Mouse (Mus musculus) forebrain, embryonic 14.5 days (tissue): Measurements from ENCODE around the gene Ndufc2. TPM values are rescaled to one million over a fixed set of nuclear protein-coding genes. Genes with fewer than 3 reads are reported as not detected.

Experiments
- ATAC-seq: fragments of 200-750 bp; cut with Nextera tagmentation; 2 replicates; pipeline ENCODE4 v1.8.0; 2017; ENCODE audit warnings: mild to moderate bottlenecking, moderate library complexity
- DNase-seq: peaks from one replicate; pipeline ENCODE4 v3.0.0-alpha.2; 2015; ENCODE audit warnings: low spot score
- H3K27ac ChIP-seq: fragments of 300-500 bp; sonication (generic); 2 replicates; pipeline ENCODE4 v1.5.1; 2014; ENCODE audit warnings: low read depth, mild to moderate bottlenecking, control low read depth, low read length, moderate library complexity
- H3K27me3 ChIP-seq: fragments of 300-500 bp; sonication (generic); replicated peaks from 2 replicates; pipeline ENCODE4 v1.6.1; 2014; ENCODE audit warnings: low read length, control low read depth, mixed read lengths; ENCODE audit not compliant: control insufficient read depth, insufficient read depth
- H3K36me3 ChIP-seq: fragments of 300-500 bp; sonication (generic); 2 replicates; pipeline ENCODE4 v1.6.1; 2014; ENCODE audit warnings: low read length, control low read depth; ENCODE audit not compliant: control insufficient read depth, insufficient read depth
- H3K4me1 ChIP-seq: fragments of 300-500 bp; sonication (generic); 2 replicates; pipeline ENCODE4 v1.6.1; 2014; ENCODE audit warnings: antibody characterized with exemption, low read length, control low read depth; ENCODE audit not compliant: control insufficient read depth, insufficient read depth
- H3K4me2 ChIP-seq: fragments of 300-500 bp; sonication (generic); 2 replicates; pipeline ENCODE4 v1.6.1; 2014; ENCODE audit warnings: mild to moderate bottlenecking, control low read depth, low read length
- H3K4me3 ChIP-seq: fragments of 300-500 bp; sonication (generic); 2 replicates; pipeline ENCODE4 v1.5.1; 2014; ENCODE audit warnings: low read depth, low read length, control low read depth
- H3K9ac ChIP-seq: fragments of 300-500 bp; sonication (generic); 2 replicates; pipeline ENCODE4 v1.6.1; 2014; ENCODE audit warnings: mild to moderate bottlenecking, low read length, control low read depth, moderate library complexity
- H3K9me3 ChIP-seq: fragments of 300-500 bp; sonication (generic); replicated peaks from 2 replicates; pipeline ENCODE4 v1.6.1; 2016; ENCODE audit warnings: low read length, control low read depth, mixed read lengths; ENCODE audit not compliant: control insufficient read depth
- WGBS: fragments of 180-500 bp; shearing (Covaris S2); extraction: QIAGEN DNeasy Blood & Tissue Kit; methylation state at CpG from one replicate; pipeline ENCODE4 v1.1.7; 2014; 5-methylcytosine and 5-hydroxymethylcytosine counted together
- polyA plus RNA-seq: library from polyadenylated mRNA; unstranded; fragments of >200 nt; fragmentation: Nextera tagmentation; extraction: Ambion mirVana; gene quantifications from 2 replicates; pipeline ENCODE4 v1.2.1, GENCODE M21; 2014

Ndufc2 gene
- polyA plus RNA-seq, 1 experiment from 2014 or later, result 569 TPM

DNA sequence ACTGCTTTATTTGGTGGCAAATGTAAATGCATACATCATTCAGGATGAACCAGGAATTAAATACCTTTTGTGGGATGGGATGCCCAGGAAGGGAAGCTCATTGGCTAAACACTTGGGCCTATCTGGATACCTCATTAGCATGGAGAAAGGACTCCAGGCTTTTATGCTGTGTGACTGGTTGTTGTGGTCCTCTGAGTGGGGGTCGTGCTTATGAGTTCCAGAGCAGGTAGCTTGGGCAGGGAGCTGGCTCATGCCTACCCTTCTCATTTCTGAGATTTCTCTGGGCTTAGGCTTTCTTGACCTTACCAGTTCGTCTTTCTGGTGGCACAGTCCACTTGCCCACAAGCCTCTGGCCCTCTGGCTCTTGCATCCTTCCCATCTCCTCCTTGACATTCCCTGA, 5.4 kb upstream of the Ndufc2 start:
- Histone ChIP-seq H3K27ac (no peak overlapping the region), H3K27me3 (no peaks in the 10 kb centered on the region), H3K9ac (no peak overlapping the region), H3K9me3 (no peaks in the 10 kb centered on the region), H3K4me2 (no peak overlapping the region), H3K4me3 (no peak overlapping the region), H3K36me3 (0 out of 2 replicates have a peak, but pooled peaks cover 12% of the 10 kb centered on the region), H3K4me1 (peaks cover 8% of the 10 kb centered on the region)
- ATAC-seq, result no peak
- WGBS, result 79% methylated on average over 2 of the region's 2 CpGs
- DNase-seq, result no peak

DNA sequence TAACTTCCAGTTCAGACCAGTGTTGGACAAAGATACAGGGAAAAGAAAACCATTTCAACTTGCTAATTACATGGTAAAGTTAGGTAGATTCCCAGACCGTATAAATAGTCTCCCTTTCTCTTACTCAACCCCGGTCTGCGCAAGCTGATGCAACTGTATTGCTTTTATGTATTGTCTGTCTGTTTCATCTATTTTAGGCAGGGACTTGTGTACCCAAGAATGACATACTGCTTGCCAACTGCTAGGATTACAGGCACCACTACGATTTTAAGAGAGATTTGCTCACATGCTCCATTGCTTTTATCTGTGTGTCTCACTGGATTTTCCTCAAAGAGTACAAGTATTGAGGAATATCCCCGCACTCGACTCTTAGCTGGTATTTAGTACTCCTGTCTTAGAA, 860 bp upstream of the Ndufc2 start:
- DNase-seq (no peak), ATAC-seq (no peak)
- H3K36me3 ChIP-seq, result no peaks in the 10 kb centered on the region
- 85% methylated on average over 6 of the region's 6 CpGs for WGBS
- no peak overlapping the region for H3K4me2 ChIP-seq
- no peaks in the 10 kb centered on the region for H3K9me3 ChIP-seq
- no peak overlapping the region for H3K27ac ChIP-seq
- H3K27me3 ChIP-seq, result no peaks in the 10 kb centered on the region
- H3K4me1 ChIP-seq, result peaks cover 11% of the 10 kb centered on the region
- no peak overlapping the region for H3K9ac ChIP-seq
- H3K4me3 ChIP-seq, result no peak overlapping the region

GRCm38 (mm10) chr7:97407145-97407544, 7.3 kb downstream of the Ndufc2 start:
- Histone ChIP-seq H3K4me2 (no peak overlapping the region), H3K27ac (no peak overlapping the region), H3K36me3 (peaks cover 41% of the 10 kb centered on the region), H3K9ac (no peak overlapping the region), H3K27me3 (no peaks in the 10 kb centered on the region), H3K9me3 (no peaks in the 10 kb centered on the region), H3K4me3 (no peak overlapping the region), H3K4me1 (no peaks in the 10 kb centered on the region)
- DNase-seq (no peak), ATAC-seq (no peak)
- WGBS, result 76% methylated on average over 10 of the region's 10 CpGs

DNA sequence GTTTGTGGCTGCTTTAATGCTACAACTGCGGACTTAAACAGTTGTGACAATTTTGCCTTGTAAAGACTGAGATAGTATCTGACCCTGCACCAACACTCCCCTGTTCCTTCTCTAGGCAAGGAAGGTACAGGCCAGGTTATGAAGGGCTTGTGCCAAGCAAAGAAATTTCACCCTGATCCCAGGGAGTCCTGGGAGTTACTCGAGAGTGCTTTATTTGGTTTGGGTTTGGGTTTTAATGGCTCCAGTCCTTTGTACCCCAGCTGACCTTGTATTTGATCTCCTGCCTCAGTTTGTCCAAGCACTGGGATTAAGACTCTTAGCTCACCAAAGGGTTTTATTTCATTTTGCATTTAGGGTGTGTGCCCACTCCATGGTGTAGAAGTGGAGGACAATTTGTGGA, 11.3 kb downstream of the Ndufc2 start:
- Histone ChIP-seq H3K9ac (no peak overlapping the region), H3K4me3 (no peak overlapping the region), H3K36me3 (peaks cover 48% of the 10 kb centered on the region), H3K4me2 (no peak overlapping the region), H3K27me3 (no peaks in the 10 kb centered on the region), H3K9me3 (no peaks in the 10 kb centered on the region), H3K4me1 (no peaks in the 10 kb centered on the region), H3K27ac (no peak overlapping the region)
- ATAC-seq (no peak), DNase-seq (no peak)
- 95% methylated on average over 2 of the region's 2 CpGs for WGBS

DNA sequence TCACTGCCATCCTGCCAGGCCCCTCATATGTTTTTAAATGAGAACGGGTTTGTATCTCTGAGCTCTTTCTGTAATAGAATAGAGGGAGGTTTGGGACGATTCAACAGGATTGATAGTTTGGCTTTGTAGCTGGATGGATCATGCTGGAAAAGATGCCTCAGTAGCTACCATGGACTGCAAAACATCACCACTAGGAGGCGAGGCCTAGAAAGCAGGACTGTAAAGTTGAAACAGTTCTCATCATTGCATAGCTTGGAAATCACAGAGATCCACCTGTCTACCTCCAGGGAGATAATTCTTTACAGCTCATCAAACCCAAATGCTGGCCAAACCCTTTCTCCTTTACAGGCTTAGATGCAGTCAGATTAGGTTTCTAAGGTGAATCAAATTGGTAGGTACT, 11.8 kb downstream of the Ndufc2 start:
- WGBS, result 85% methylated on average over 3 of the region's 3 CpGs
- peaks cover 48% of the 10 kb centered on the region for H3K36me3 ChIP-seq

GRCm38 (mm10) chr7:97413981-97414380, 14.2 kb downstream of the Ndufc2 start:
- no peaks in the 10 kb centered on the region for H3K9me3 ChIP-seq
- H3K4me1 ChIP-seq, result peaks cover 3% of the 10 kb centered on the region; the same call in 1 of the 2 replicates
- ATAC-seq, result no peak
- no peak overlapping the region for H3K4me2 ChIP-seq
- H3K9ac ChIP-seq, result no peak overlapping the region
- H3K36me3 ChIP-seq, result peaks cover 30% of the 10 kb centered on the region
- no peak overlapping the region for H3K4me3 ChIP-seq
- WGBS, result 94% methylated on average over 1 of the region's 1 CpGs
- no peak overlapping the region for H3K27ac ChIP-seq
- DNase-seq, result no peak
- H3K27me3 ChIP-seq, result no peaks in the 10 kb centered on the region

More for the DNA sequence above, 11.8 kb downstream of the Ndufc2 start:
- Histone ChIP-seq H3K27ac (no peak overlapping the region), H3K9me3 (no peaks in the 10 kb centered on the region), H3K4me1 (no peaks in the 10 kb centered on the region), H3K4me3 (no peak overlapping the region), H3K27me3 (no peaks in the 10 kb centered on the region), H3K4me2 (no peak overlapping the region), H3K9ac (no peak overlapping the region)
- no peak for ATAC-seq
- DNase-seq, result no peak

- Histone ChIP-seq H3K4me2 (no peak overlapping the region), H3K27me3 (no peaks in the 10 kb centered on the region), H3K9ac (no peak overlapping the region), H3K36me3 (peaks cover 26% of the 10 kb centered on the region), H3K4me3 (no peak overlapping the region), H3K4me1 (peaks cover 3% of the 10 kb centered on the region; the same call in 1 of the 2 replicates), H3K9me3 (no peaks in the 10 kb centered on the region), H3K27ac (no peak overlapping the region)
- ATAC-seq, result no peak
- no peak for DNase-seq
- 90% methylated on average over 1 of the region's 1 CpGs for WGBS
Observed at GRCm38 (mm10) chr7:97414426-97414825, 14.6 kb downstream of the Ndufc2 start.

DNA sequence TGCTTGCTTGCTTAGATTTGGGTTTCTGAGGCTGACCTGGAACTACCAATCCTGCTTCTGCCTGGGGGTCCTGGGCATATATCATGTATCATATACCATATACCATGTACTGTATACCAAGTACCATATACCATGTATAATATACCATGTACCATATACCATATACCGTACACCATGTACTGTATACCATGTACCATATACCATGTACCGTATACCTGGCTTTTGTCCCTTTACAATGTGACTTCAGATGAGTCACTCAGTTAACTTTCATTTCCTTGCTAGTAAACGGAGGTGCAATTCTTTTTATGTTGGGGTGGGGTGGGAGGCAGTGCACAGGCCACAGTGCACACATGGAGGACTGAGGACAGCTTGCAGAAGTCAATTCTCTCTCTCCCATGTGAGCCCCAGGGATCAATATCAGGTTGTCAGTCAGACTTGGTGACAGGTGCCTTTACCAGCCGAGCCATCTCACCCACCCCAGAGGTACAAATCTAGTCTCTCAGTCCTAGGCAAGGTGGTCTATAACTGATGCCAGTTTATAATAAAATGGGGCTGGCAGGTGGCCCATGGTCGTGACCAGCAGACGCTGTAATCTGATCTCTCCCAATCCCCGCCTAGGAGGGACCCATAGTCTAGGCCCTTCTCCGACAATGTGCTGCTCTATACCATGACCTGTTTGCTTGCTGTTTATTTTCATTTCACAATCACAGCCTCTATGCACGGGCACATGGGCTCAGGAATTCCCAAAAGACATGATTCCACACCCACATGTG, 15.3 kb downstream of the Ndufc2 start:
- DNase-seq (no peak), ATAC-seq (no peak)
- Histone ChIP-seq H3K4me2 (no peak overlapping the region), H3K4me1 (peaks cover 3% of the 10 kb centered on the region; the same call in 1 of the 2 replicates), H3K4me3 (no peak overlapping the region), H3K36me3 (peaks cover 19% of the 10 kb centered on the region), H3K9ac (no peak overlapping the region), H3K27ac (no peak overlapping the region), H3K9me3 (no peaks in the 10 kb centered on the region), H3K27me3 (no peaks in the 10 kb centered on the region)
- 62% methylated on average over 9 of the region's 9 CpGs for WGBS

GRCm38 (mm10) chr7:97416473-97416872, 16.7 kb downstream of the Ndufc2 start:
- Histone ChIP-seq H3K4me1 (peaks cover 3% of the 10 kb centered on the region; the same call in 1 of the 2 replicates), H3K4me2 (no peak overlapping the region), H3K9me3 (no peaks in the 10 kb centered on the region), H3K27ac (no peak overlapping the region), H3K4me3 (no peak overlapping the region), H3K9ac (no peak overlapping the region), H3K27me3 (no peaks in the 10 kb centered on the region), H3K36me3 (0 out of 2 replicates have a peak, but pooled peaks cover 9% of the 10 kb centered on the region)
- ATAC-seq, result no peak
- 87% methylated on average over 4 of the region's 4 CpGs for whole genome bisulfite sequencing
- no peak for DNase-seq
